In genomic region chr19:36904211-36905007, GRCm38 (mm10) we compare ENCODE assay signal across 7 mouse cellular contexts. TPM values are rescaled to one million over a fixed set of nuclear protein-coding genes. Genes with fewer than 3 reads are reported as not detected.
DNase-seq lines count a peak whose midpoint lies in the region; ATAC-seq and TF ChIP-seq lines count a peak whose summit lies in the region.

No protein-coding gene starts in this region.

- H3K27me3 ChIP-seq in thymus, adult 2 months (ENCODE audit: control insufficient read depth, insufficient read depth, low read length): peaks cover 4% of the 10 kb centered on the region; the same call in 1 of the 2 replicates
- H3K27me3 ChIP-seq in heart, embryonic 10.5 days (ENCODE audit: insufficient read depth, poor library complexity, severe bottlenecking): no peaks in the 10 kb centered on the region
- H3K27me3 ChIP-seq in lung, embryonic 16.5 days (ENCODE audit: control insufficient read depth, insufficient read depth, low read depth, low read length): no peaks in the 10 kb centered on the region

- peaks cover 7% of the 10 kb centered on the region for H3K4me1 ChIP-seq in thymus, adult 2 months (replicated peaks; ENCODE audit: control insufficient read depth, insufficient read depth, low read length)
- H3K4me1 ChIP-seq in heart, embryonic 10.5 days: no peaks in the 10 kb centered on the region
- H3K4me1 ChIP-seq in lung, embryonic 16.5 days (replicated peaks; ENCODE audit: control insufficient read depth, insufficient read depth, low read length): peaks cover 3% of the 10 kb centered on the region

- peak overlapping the region; percentile 86 for H3K9ac ChIP-seq in lung, embryonic 16.5 days (ENCODE audit: low read length)

- TF ChIP-seq POLR2A in thymus, adult 2 months (IDR thresholded peaks at IDR 0.05; ENCODE audit: control insufficient read depth, extremely low read depth, insufficient read depth, low read length, poor library complexity): no peak

- H3K36me3 ChIP-seq in thymus, adult 2 months (ENCODE audit: control insufficient read depth, insufficient read depth, low read length): no peaks in the 10 kb centered on the region
- no peaks in the 10 kb centered on the region for H3K36me3 ChIP-seq in heart, embryonic 10.5 days
- no peaks in the 10 kb centered on the region for H3K36me3 ChIP-seq in lung, embryonic 16.5 days (ENCODE audit: control insufficient read depth, insufficient read depth, low read length)

- H3K9me3 ChIP-seq in heart, embryonic 10.5 days: no peaks in the 10 kb centered on the region
- H3K9me3 ChIP-seq in lung, embryonic 16.5 days (ENCODE audit: control insufficient read depth, low read length): no peaks in the 10 kb centered on the region

- ATAC-seq in lung, embryonic 16.5 days (ENCODE audit: low read depth): peak; percentile 78

- no peak overlapping the region for H3K27ac ChIP-seq in thymus, adult 2 months (ENCODE audit: control insufficient read depth, insufficient read depth, low read length)
- H3K27ac ChIP-seq in heart, embryonic 10.5 days: peak overlapping the region; percentile 90
- peak overlapping the region; percentile 36; the same call in 1 of the 2 replicates for H3K27ac ChIP-seq in lung, embryonic 16.5 days (ENCODE audit: low read length)

- no peak for TF ChIP-seq CTCF in thymus, adult 2 months (IDR thresholded peaks at IDR 0.05; ENCODE audit: borderline replicate concordance, control insufficient read depth, extremely low read depth, insufficient read depth, low read length, poor library complexity)

- DNase-seq in thymus, adult 2 months: no peak
- DNase-seq in thymus, adult 18-20 months: no peak
- DNase-seq in cerebellum, postnatal 14 days: peak; percentile 76 to 78
- peak; percentile 93 for DNase-seq in heart, embryonic 10.5 days (ENCODE audit: low spot score)
- DNase-seq in kidney, postnatal 14 days: peak; percentile 29
- DNase-seq in right cerebral cortex, adult 2 months (ENCODE audit: low spot score in 2 of 2): peak; percentile 31 to 52

- WGBS in thymus, adult 2 months: 6% methylated on average over 41 of the region's 41 CpGs
- WGBS in heart, embryonic 10.5 days: 2% methylated on average over 41 of the region's 41 CpGs
- 2% methylated on average over 41 of the region's 41 CpGs for WGBS in lung, embryonic 16.5 days

- H3K4me3 ChIP-seq in thymus, adult 2 months (ENCODE audit: control insufficient read depth, insufficient read depth, low read length): peak overlapping the region; percentile 41
- H3K4me3 ChIP-seq in heart, embryonic 10.5 days: peak overlapping the region; percentile 68
- peak overlapping the region; percentile 72 for H3K4me3 ChIP-seq in lung, embryonic 16.5 days (ENCODE audit: low read length)

- H3K4me2 ChIP-seq in lung, embryonic 16.5 days (ENCODE audit: low read depth, low read length): peak overlapping the region; percentile 91

RNA-seq across cellular contexts. Expression of gene Fgfbp3, which starts 15.0 kb away (rescaled TPM):
- 7.1 and 10.5 TPM in 2 replicates for polyA plus RNA-seq in thymus, adult 2 months (2012; rRNA removed)
- 4.7 and 5.0 TPM in 2 replicates for polyA plus RNA-seq in heart, embryonic 10.5 days (2016; fragmentation: Nextera tagmentation; extraction: Ambion mirVana)
- polyA plus RNA-seq in lung, embryonic 16.5 days (2015; fragmentation: Nextera tagmentation; extraction: Ambion mirVana): 5.3 and 5.5 TPM in 2 replicates

RNA-seq across cellular contexts. Expression of gene Btaf1, which starts 21.5 kb away (rescaled TPM):
- polyA plus RNA-seq in thymus, adult 2 months (2012; rRNA removed): 9.0 and 9.8 TPM in 2 replicates
- polyA plus RNA-seq in heart, embryonic 10.5 days (2016; fragmentation: Nextera tagmentation; extraction: Ambion mirVana): 13.6 TPM in 2 replicates
- polyA plus RNA-seq in lung, embryonic 16.5 days (2015; fragmentation: Nextera tagmentation; extraction: Ambion mirVana): 9.4 and 10.4 TPM in 2 replicates

Comparison
In these comparisons a context has a peak if more than half of its experiments do, and no peak if none do; other contexts are left out.
1. DNase-seq: peak in cerebellum, postnatal 14 days (2 of 2), heart, embryonic 10.5 days (single experiment), kidney, postnatal 14 days (single experiment) and right cerebral cortex, adult 2 months (2 of 2); none in thymus, adult 2 months (single experiment) and thymus, adult 18-20 months (0 of 2).
2. Peak in every context shown above with its lines, with median percentiles within 50 percentile points of each other: H3K4me3 ChIP-seq.